Mouse (Mus musculus): ENCODE results near the gene Tpm4.
"Not testable (repeated sequence)": the region's sequence is repeated elsewhere in the genome, so short reads cannot be mapped to it uniquely, and the experiment has no call there.

GRCm38 (mm10) chr8:72121486-72121885 is 13.3 kb upstream of the Tpm4 start:
- TF ChIP-seq POLR2A (IDR thresholded peaks at IDR 0.05; ENCODE audit: low read depth, low read length); CTCF (conservative IDR thresholded peaks at IDR 0.05; ENCODE audit: insufficient read depth, insufficient read length, low read depth, low read length): not testable (repeated sequence)
